Mouse (Mus musculus): ENCODE results near the gene Cyba.

DNA sequence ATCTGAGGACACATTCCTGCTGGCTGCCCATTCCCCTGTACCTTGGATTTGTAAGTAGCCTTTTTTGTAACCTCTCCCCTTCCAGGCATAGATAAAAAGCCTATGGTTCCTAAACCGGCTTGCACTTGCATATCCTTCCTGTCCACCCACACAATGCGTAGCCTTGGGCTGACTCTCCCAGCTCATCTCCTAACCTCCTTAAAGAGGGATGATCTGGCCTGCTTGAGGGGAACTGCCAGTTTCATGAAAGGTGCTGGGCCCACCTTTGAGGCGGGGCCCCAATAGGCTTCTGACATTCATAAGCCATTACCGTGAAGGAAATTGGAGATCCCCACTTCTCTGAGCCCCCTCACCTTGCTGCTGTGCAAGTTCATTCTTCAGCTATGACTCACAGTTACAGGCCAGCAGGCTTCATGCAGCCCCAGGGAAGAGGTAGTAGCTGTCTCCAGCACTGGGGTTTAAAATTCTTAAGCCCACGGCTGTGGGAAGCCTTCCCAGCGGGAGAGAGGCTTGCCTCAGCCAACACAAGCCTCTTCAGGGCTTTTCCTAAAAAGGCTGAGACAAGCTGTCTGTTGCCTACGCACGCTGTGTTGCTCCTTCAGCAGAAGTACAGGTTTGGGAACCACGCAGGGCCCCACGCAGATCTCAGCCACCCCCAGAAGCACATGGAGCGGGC, 28.9 kb upstream of the Cyba start:
- TF ChIP-seq POLR2A (IDR thresholded peaks at IDR 0.05; ENCODE audit: borderline replicate concordance, low read depth, low read length): no peak
- TF ChIP-seq CTCF (IDR thresholded peaks at IDR 0.05; ENCODE audit: low read depth, low read length): no peak
